Mouse (Mus musculus): Measurements from ENCODE around the gene Glra4.

Gene Glra4

DNA sequence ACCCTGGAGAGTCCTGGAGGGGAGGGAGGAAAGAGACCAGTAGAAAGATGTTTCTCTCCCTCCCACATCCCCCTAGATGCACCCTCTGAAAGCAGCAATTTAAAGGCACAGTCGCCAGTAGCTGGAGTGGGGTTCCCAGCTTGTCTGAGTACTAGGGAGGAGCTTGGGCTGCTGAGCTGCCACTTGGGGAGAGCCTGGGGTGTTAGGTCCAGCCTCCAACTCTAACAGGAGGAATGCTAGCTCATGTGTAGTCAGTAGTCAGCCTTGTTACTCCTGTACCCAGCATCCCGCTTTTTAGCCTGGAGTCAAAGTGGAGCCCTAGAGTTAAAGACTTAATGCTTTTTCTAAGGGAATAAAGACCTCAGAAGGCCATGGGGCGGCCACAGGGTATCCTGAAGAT is at the start of gene Glra4:
Gene Glra4, minus strand, starts transcription at position 101 of the 400 bp plus-strand sequence.
- DNase-seq (ENCODE audit: low read depth): no peak

DNA sequence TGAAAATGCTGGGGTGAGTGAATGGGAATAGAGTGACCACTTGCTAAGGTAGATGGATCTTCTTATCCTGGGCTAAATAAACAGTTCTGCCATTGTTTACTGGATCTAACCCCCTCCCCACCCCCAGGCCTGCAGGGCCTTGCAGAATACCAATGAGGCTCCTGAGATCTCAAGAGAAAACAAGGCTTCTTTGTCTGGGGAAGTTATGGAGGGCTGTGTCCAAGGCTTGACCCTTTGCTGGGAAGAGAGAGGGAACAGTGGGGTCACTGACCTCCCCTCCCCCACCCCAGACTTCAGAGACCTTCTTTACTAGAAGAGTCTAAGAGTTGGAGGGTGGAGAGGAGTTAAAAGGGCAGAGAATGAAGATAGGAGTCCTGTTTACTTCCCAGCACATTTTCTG is 48.7 kb upstream of the Glra4 start:
- no peak for DNase-seq (ENCODE audit: low read depth)

DNA sequence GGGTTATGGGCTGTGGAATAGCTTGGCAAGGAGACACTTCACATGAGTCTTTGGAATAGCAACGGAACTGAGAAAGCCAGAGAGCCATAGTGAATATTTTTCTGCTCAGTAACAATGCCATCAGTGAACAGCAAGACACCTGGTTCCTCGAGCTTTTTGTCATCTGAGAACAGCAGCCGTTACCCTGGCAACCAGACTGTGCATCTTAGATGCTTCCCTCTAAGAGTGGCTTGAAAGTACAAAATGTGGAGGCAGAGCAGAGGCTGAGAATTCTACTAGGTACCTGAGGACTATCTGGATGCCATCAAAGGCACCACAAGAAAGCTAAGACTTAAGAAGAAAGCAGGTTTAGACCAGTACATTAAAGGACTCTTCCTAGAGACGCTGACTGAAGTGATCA is 45.1 kb upstream of the Glra4 start:
- DNase-seq (ENCODE audit: low read depth): no peak

DNA sequence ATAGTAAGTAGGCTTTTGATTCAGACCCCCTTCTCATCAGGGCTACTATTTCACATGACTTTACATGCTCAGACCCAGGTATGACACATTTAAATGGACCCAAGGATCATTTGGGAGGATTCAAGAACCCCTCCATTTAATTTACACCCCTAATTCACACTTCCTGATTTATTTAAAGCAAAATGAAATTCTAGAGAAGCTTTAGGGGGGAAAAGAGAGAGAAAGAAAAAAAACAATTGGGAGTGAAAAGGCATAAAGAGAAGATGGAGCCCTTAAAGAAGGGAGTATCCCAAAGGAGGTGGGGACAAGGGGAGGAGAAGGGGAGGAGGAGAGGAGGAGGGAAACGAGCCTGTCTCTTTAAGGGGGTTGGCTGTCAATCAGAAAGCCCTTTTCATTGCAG is 42.4 kb upstream of the Glra4 start, which contains the start of gene Plp1:
Gene Plp1, plus strand, starts transcription at position 301 of the 400 bp plus-strand sequence.
- DNase-seq (ENCODE audit: low read depth): no peak

DNA sequence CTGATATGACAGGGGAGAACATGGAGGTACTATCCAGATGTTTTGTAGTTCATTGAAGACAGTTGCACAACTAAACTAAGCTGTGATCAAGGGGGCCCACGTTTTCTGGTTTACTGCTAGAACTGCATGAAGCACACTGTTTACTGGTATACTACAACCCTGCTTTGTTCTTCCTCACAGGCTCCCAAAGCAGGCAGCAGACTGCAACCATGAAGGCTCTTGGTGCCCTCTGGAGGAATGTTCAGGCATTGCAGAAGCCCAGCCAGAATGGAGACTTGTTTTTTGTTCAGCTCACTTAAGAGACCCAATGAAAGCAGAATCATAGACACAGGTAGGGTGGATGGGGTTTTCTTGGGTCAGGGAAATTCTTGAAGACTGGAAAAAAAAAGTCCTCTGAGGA is 40.3 kb upstream of the Glra4 start:
- peak; percentile 57 for DNase-seq (ENCODE audit: low read depth)

DNA sequence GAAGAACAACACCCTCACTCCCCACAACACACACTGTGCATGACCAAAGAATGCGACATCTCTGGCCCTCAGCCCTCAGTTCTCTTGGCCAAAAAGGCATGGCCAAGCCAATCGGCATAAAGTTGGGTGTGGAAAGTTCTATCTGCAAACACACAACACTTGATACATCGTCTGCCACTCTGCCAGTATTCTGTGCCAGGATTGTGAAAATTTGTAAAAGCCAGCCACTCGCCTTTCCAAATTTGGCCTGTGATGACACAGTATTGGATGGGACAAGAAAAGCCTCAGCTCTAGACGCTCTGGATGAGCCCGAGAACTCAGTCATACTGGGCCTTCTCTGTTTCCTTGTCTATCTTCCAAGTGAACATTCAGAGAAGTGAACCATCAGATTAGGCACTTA is 39.8 kb upstream of the Glra4 start:
- DNase-seq (ENCODE audit: low read depth): no peak

DNA sequence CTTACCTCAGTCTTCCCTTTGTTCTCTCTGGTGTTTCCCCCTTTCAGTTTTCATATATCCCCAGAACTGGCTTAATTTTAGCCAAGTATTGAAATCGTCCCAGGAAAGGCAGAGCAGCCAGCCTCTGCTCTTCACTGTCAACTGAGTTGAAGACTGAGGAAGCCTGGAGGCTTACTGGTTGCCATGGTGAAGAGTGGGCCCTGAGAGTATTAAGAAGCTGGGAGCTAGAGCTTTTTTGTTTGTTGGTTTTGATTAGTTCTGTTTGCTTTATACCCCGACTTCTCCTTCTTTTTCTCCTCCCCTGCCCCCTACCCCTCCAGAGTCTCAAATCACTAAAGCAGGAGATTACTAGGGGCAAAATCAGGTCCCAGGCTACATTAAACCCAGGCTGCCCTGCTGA is 17.3 kb upstream of the Glra4 start:
- no peak for DNase-seq (ENCODE audit: low read depth)

DNA sequence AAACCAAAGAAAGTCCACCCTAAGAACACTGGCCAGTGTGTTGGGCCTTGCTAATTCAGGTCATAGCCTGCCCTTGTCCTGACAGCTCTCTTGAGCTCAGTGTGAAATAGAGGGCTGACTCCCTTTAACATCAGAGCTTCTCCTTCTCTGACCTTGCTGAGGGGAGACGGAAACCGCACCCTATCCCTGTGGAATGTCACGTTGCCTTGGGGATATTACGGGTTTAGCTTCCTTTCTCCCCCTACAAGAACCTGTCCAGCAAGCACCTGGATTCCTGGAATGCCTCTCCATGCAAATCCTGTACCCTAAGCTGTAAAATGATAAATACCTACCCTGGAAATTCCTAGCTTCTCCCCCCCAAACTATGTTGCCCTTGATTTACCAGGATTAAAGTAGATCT is 9.5 kb upstream of the Glra4 start:
- DNase-seq (ENCODE audit: low read depth): no peak

DNA sequence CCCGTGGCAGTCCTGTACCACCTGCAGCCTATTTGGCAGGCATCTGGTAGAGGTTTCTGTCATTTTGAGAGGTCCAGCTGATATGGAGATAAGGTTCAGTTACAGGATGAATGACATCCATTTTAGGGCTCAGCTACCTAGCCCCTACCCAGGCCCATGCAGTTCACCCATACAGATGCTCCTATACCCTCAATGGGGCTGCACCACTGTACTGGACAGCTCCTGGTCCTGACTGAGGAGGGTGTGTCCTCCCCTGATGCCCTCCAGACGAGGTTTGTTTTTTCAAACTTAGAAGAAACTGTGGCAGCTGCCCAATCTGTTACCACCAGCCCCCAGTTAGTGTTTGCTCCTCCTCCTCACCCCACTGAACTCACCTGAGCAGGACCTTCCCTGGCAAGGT is 679 bp downstream of the Glra4 start:
- no peak for DNase-seq (ENCODE audit: low read depth)

DNA sequence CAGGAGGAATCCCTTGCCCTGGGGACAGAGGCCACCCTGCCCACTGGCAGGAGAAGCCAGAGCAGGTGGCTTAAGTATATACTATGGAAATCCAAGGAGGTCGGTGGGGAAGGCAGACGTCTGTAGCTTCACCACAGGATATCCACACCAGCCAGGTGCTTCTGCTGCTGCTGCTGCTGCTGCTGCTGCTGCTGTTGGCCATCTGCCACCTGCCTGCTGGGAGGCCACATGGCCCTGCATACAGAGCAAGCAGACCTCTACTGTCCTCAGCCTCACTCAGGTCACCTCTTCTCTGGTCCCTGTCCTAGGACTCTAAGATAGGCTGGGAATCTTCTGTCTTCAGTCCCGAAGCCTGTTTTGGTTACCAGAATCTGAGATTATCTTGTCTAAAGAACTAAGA is 1.9 kb downstream of the Glra4 start:
- DNase-seq (ENCODE audit: low read depth): no peak

DNA sequence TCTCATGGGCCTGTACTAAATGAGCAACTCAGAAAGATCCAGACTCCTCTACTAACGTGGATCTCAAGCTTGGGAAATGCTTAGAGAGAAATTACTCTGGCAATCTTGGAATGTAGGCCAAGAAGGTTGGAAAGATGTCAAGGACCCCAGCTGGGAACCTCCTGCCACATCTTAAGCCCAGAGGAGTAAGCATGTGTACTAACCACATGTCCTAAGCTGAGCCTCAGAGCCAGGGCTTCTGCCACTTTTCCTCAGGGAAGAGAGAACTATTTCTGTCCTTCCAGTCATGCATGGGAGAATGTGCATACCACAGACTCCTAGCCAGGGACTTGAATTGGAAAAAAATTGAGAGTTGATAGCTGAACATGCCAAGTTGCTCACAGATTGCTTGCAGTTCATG is 6.9 kb downstream of the Glra4 start:
- no peak for DNase-seq (ENCODE audit: low read depth)

DNA sequence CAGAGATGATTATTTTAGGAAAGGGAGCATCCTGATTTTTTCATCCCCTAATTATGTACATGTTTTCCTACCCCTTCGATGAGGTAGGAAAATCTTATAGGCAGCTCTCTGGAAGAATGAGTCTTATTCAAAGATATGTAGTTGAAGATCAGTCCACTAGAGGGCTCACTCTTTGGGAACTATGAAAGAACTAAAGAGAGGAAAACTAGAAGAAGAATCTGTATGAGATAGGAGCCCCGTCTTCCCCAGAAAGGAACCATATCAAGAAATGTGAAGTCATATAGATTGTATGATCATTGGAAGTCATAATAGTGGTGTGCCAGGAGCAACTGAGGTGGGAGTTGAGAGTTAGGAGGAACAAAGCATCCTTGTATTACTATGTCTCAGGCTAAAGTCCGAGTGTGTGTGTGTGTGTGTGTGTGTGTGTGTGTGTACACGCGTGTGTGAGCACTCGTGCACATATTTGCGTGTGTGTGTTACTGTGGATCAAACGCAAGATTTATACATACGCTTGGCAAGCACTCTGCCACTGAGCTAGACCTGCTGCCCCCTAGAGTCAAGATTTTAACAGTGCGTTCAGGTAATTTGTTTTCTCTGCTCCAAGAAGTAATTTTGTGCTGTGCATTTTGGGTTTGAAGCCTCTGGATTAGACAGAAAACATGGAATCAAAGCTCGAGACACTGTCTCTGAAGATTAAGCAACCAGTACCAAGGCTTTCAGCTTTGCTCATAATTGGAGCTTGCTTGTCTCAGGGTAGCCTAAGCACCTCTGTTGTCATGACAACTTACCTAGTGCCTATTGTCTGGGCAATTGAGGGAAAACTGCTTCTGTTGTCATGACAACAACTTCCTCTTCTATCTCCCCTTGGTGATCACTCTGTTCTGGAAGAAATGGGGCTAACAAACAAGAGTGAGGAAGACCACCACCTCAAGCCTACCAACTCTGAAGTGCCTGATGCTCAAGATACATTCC is 18.6 kb downstream of the Glra4 start:
- peak; percentile 62 for DNase-seq (ENCODE audit: low read depth)

DNA sequence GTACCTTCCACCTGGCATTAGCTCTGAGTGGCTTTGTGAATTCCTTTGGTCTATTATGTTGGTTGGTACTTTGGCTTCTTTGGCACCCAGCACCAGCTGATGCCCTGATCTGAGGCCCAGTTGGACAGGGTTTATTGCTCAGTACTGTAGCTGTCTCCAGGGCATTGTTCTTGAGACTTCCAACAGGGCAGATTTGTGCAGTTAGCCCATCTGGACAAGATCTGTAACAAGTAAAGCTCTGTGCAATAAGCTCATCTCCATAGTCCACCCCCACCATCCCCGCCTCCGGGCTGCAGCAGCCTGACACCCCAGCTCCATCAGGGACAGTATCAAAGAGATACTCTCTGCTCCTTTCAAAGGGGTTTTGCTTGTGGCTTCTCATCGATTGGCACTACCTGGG is 24.5 kb downstream of the Glra4 start:
- no peak for DNase-seq (ENCODE audit: low read depth)

DNA sequence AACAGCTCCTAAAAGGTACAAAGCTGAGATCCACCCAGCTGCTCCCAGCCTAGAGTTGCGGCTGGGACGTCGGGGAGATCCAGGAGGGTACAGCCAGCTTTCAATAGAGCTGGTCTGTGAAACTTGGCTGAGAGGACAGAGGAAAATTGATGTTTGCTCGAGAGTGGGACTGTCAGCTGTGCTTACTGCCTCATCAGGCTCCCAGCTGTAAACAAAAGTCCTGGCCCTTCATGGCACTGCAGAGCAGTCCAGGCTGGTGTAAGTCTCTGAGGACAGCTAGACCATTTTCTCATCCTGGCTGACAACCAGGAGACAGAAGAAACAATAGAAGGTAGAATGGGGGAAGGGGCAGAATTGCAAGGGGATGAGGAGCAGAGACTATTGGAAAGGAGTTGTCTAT is 30.6 kb downstream of the Glra4 start:
- no peak for DNase-seq (ENCODE audit: low read depth)

DNA sequence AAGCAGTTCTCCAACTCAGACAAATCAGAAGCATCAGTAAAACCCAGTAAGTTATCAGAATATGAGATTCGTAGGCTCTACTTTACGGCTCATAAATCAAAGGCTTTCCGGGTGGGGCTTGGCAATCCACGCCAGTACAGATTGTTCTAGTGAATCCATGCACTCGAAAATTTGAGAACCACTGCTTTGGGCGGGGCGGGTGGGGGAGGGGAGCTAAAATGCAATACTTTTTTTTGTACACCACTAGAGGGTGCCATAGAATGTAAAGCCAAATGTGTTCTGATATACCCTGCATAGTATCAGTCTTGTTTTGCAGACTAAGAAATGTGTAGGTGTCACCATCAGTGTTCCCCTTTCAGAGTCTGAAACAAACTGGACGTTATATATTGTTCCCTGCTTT is 35.3 kb downstream of the Glra4 start:
- peak; percentile 29 for DNase-seq (ENCODE audit: low read depth)

DNA sequence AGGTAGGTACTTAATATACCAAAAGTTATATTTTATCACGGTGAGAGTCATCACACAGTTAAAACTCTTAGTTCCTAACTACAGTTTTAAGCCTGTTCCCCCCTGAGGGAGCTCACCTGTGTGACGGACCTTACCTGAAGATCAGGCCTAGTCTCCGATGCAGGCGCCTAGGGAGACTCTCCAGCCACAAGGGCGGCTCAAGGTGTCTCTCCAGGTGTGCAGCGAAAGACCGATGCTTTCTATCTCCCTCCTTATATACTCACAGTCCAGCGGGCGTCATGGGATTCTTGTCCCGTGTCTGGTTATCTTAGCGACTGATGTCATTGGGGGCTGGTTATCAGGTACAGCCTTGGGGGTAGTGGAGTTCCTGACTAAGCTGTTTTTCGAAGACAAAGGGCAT is 36.5 kb downstream of the Glra4 start, which contains the start of gene Morf4l2:
Gene Morf4l2, minus strand, starts transcription at position 232 of the 400 bp plus-strand sequence.
- DNase-seq (ENCODE audit: low read depth): no peak

DNA sequence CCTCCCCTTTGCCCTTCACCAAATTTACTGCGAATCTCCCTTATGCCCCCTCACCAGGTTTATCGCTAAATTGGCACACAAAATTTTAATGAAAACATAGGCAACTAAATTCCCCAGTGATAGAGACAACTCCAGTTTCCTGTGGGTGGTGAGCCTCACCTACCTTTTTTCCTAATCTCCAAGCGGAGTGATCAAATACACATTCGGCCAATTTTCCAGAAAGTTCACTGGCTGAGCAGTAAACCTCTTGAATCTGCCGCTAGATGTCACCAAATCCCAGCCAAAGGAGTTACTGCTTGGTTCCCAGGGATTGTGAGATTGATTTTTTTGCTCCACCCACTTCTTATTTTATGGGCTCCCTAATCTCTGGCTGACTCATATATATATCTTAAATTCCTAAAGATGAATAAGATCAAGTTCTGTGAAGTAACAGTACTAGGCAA is 37.3 kb downstream of the Glra4 start:
- peak; percentile 85 for DNase-seq (ENCODE audit: low read depth)

DNA sequence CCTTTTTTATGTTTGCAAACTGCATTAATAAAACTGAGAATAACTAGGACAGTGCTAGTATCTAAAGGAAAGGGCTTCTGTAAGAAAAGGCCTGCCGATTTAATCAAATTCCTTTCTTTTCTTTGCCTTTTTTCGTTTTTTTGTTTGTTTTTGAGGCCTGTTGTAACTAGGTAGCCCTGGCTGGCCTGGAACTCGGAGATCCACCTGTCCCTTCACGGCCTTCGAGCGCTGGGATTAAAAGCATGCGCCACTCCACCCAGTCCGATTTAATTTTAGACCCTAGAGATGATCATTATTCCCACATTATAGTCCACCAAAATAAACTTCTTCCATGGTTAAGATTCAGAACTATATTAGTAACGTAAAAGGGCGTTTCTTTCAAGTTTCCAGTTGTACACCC is 37.7 kb downstream of the Glra4 start:
- DNase-seq (ENCODE audit: low read depth): no peak

DNA sequence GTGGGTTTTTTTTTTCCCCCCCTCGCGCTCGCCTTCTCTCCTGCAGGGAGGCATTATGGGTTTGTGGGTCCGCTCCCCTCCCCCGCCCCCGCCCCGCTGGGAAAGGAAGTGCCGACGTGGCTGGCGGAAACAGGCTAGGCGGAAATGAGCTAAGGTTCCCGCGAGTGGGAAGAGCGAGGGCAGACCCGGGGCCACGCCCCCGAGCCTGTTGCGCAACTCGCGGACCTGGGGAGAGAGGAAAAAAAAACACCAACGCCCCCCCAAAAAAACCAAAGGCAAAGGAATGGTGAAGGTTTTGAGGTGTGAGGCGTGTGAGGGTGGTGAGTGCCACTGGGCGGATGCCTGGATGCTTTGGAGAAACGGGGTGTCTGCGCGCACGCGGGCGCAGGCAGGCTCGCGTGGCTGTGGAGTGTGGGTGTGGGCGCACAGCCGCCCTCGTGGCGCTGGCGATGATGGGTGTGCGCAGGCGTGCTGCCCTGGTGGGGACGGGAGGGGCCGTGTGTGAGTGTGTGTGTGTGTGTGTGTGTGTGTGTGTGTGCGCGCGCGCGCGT is 38.2 kb downstream of the Glra4 start:
- peak; percentile 86 for DNase-seq (ENCODE audit: low read depth)

DNA sequence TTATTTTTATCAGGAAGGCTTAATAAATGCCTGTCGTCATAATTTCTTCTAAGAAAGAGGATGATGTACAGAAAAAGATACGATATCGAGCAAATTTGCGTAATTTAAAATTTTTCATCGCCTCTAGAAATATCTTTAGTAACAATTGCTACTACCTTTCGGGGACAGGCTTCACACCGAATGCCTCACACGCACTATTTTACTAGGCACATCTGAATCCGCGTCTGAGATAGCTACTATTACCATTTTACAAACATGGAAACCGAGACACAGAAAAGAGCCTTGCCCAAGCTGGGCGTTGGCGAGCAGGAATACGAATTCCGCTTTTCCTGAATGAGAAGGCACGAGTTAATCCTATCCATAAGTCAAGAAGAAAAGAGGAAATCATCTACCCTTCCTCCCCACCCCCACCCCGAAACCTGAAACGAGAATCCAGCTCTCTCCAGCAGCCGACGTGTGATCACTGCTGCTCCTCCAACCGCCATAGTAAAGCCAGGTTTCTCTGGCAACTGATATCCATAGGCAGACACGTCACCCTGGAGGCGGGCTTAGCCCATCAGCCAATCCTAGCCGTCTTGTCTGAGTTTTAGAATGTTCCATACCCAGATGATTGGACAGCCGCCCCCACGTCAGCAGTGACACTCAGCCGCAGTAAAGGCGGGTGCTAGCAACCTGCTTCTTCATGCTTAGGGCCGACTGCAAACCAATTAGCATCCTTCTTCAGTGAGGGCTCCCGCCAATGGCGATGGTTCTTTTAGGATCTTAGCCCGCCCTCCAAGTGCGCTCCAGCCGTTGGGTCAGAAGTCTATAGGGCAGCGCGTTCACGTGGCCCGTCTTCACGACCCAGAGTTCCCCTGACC is 38.9 kb downstream of the Glra4 start:
- peak; percentile 93 for DNase-seq (ENCODE audit: low read depth)

DNA sequence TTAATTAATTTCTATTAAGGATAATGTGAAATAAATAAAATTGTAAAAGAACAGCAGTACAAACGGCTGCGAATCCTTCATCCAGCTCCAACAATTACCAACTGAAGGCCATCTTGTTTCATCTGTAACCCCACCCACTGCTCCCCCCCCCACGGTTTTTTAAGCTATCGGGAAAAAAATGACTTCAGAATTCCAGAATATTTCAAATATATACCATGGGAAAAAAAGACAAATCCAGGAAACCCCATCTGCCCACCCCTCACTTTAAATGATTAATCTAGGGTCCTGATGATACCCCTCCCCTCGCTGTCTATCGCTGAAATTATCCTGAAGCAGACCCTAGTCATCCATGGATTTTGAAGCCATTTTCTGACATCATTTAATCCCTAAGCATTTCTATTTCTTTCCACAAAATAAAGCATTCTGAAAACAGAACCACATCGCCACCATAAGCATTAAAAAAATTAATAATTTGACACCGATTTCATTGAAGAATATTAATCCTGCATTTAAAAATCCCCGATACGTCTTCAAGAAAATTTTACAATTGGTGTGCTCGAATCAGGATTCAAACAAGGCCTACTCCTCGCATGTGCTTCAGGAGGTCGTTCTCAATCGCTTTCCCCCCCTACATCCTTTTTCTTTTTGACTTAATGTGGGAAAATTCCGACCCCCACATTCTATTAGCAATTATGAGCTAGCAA is 39.7 kb downstream of the Glra4 start:
- DNase-seq (ENCODE audit: low read depth): peak; percentile 35

DNA sequence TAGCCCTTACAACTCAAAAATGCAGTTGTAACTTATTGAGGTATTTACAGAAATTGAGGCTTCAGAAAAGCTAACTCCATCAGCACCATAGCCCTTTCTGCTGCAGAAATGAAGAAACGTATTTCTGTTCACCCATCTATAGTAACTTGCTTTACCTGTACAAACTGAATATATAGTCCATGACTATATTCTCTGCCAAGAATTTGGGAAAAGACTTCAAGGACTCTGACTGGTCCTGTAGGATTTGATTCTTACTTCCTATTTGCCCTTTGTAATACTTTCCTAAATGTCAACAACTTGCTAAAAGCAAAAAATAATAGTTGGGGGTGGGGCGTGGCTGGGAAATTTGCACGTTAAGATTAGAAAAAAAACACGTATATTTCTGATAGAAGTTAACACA is 47.9 kb downstream of the Glra4 start:
- no peak for DNase-seq (ENCODE audit: low read depth)
